Mouse (Mus musculus) layer of hippocampus, postnatal 36 days (tissue): ENCODE measurements around the gene Rin3. TPM values are rescaled to one million over a fixed set of nuclear protein-coding genes. Genes with fewer than 3 reads are reported as not detected.

ENCODE experiments used
- DNase-seq, 2 experiments: peaks; one replicate each; pipeline ENCODE4 v3.0.0; 2022
- total RNA-seq, 2 experiments: library from RNA; stranded (reverse); gene quantifications; 2 replicates each; pipeline ENCODE4 v1.2.3; 2021

The Rin3 gene
- total RNA-seq, 2 experiments from 2014 or later = 2.1 to 4.3 TPM

- DNase-seq = no peak
Measured at GRCm38 (mm10) chr12:102280867-102281503, 1.9 kb upstream of the Rin3 start.

- no peak for DNase-seq
Measured at GRCm38 (mm10) chr12:102282126-102282525, 722 bp upstream of the Rin3 start.

- DNase-seq = no peak
Measured at GRCm38 (mm10) chr12:102283483-102284266, 827 bp downstream of the Rin3 start.

GRCm38 (mm10) chr12:102284267-102284610 lies 1.4 kb downstream of the Rin3 start:
- DNase-seq = no peak

GRCm38 (mm10) chr12:102284618-102285159 lies 1.8 kb downstream of the Rin3 start:
- DNase-seq = no peak

- no peak for DNase-seq
Measured at GRCm38 (mm10) chr12:102285318-102285717, 2.5 kb downstream of the Rin3 start.

- no peak for DNase-seq
Measured at GRCm38 (mm10) chr12:102285779-102286178, 2.9 kb downstream of the Rin3 start.

GRCm38 (mm10) chr12:102286681-102287414 lies 4.0 kb downstream of the Rin3 start:
- DNase-seq = no peak

- DNase-seq = no peak
Measured at GRCm38 (mm10) chr12:102287904-102288602, 5.2 kb downstream of the Rin3 start.

GRCm38 (mm10) chr12:102288846-102289245 lies 6.0 kb downstream of the Rin3 start:
- DNase-seq = no peak

GRCm38 (mm10) chr12:102289568-102289967 lies 6.7 kb downstream of the Rin3 start:
- no peak for DNase-seq

- DNase-seq = no peak
Measured at GRCm38 (mm10) chr12:102290662-102291061, 7.8 kb downstream of the Rin3 start.

GRCm38 (mm10) chr12:102291686-102292085 lies 8.8 kb downstream of the Rin3 start:
- no peak for DNase-seq

GRCm38 (mm10) chr12:102292501-102293215 lies 9.8 kb downstream of the Rin3 start:
- no peak for DNase-seq

GRCm38 (mm10) chr12:102294634-102295033 lies 11.8 kb downstream of the Rin3 start:
- no peak for DNase-seq

GRCm38 (mm10) chr12:102295230-102295629 lies 12.4 kb downstream of the Rin3 start:
- no peak for DNase-seq

GRCm38 (mm10) chr12:102295662-102296061 lies 12.8 kb downstream of the Rin3 start:
- no peak for DNase-seq

GRCm38 (mm10) chr12:102296361-102296760 lies 13.5 kb downstream of the Rin3 start:
- no peak for DNase-seq

- DNase-seq = no peak
Measured at GRCm38 (mm10) chr12:102296967-102297366, 14.1 kb downstream of the Rin3 start.

- no peak for DNase-seq
Measured at GRCm38 (mm10) chr12:102299209-102299608, 16.4 kb downstream of the Rin3 start.

- DNase-seq = no peak
Measured at GRCm38 (mm10) chr12:102301585-102301984, 18.7 kb downstream of the Rin3 start.

GRCm38 (mm10) chr12:102302322-102302721 lies 19.5 kb downstream of the Rin3 start:
- DNase-seq = no peak
